In the genomic region with DNA sequence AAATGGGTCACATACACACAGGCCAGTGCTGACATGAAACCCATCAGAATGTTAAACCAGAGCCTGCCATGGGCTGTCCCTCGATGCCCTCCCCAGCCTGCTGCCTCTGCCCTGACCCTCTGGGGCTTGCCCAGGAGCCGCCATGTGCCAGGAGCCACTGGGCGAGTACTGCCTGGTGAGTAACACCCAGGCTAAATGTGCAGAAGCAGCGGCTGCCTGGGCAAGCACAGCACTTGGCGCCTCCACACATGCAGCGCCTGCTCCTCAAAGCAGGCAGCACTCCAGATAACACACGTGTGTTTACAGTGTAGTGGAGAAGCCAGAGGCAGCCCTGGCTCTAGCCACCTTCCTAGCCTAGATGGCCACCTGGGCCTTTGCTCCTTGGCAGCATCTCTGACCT, we compare ENCODE assay signal across 15 mouse cellular contexts. TPM values are rescaled to one million over a fixed set of nuclear protein-coding genes. Genes with fewer than 3 reads are reported as not detected.
DNase-seq lines count a peak whose midpoint lies in the region; ATAC-seq lines count a peak whose summit lies in the region.
"Had no signal": no experiment of that assay in that cellular context is flagged by ENCODE, and none has a peak within 500 bp of the region (broad histone marks: within the 10 kb centered on the region; RNA-seq: fewer than 3 reads in every experiment).

No protein-coding gene starts in this region.

- no peak for ATAC-seq in limb, embryonic 15.5 days (ENCODE audit: insufficient number of reproducible peaks, low FRiP score, low TSS enrichment, low read depth)

- no peaks in the 10 kb centered on the region for H3K27me3 ChIP-seq in limb, embryonic 15.5 days
- H3K27me3 ChIP-seq in limb, embryonic 10.5 days (ENCODE audit: low read depth, poor library complexity, severe bottlenecking) = no peaks in the 10 kb centered on the region
- no peaks in the 10 kb centered on the region for H3K27me3 ChIP-seq in midbrain, embryonic 10.5 days (ENCODE audit: low read depth, poor library complexity, severe bottlenecking)
- H3K27me3 ChIP-seq: hindbrain, embryonic 13.5 days had no signal

- no peak overlapping the region for H3K9ac ChIP-seq in limb, embryonic 15.5 days
- H3K9ac ChIP-seq: hindbrain, embryonic 13.5 days; lung, embryonic 14.5 days had no signal

- H3K36me3 ChIP-seq in limb, embryonic 15.5 days = peaks cover 31% of the 10 kb centered on the region
- peaks cover 56% of the 10 kb centered on the region for H3K36me3 ChIP-seq in limb, embryonic 10.5 days
- peaks cover 72% of the 10 kb centered on the region for H3K36me3 ChIP-seq in midbrain, embryonic 10.5 days

- DNase-seq in cerebellum, adult 9-11 months = peak; percentile 63
- DNase-seq in cerebellum, adult 11 months = no peak
- no peak for DNase-seq in limb, embryonic 10.5 days (ENCODE audit: low spot score)
- peak; percentile 59 to 78 for DNase-seq in gastrocnemius, adult 8-10 months (ENCODE audit: low spot score in 2 of 2)
- peak; percentile 45 to 62 for DNase-seq in heart, postnatal 14 days
- DNase-seq in retina, embryonic 14.5 days (ENCODE audit: low spot score) = no peak
- no peak for DNase-seq in midbrain, embryonic 10.5 days (ENCODE audit: low spot score)
- DNase-seq: adrenal gland, adult 2 months; B cell, adult 2 months; cerebellum, adult 9-10 months; kidney, adult 9 months; lung, embryonic 14.5 days had no signal

- WGBS in limb, embryonic 15.5 days = 71% methylated on average over 7 of the region's 7 CpGs
- WGBS in limb, embryonic 10.5 days = 93% methylated on average over 7 of the region's 7 CpGs
- 93% methylated on average over 7 of the region's 7 CpGs for WGBS in midbrain, embryonic 10.5 days

- no peak overlapping the region for H3K4me3 ChIP-seq in limb, embryonic 15.5 days
- no peak overlapping the region for H3K4me3 ChIP-seq in limb, embryonic 10.5 days
- no peak overlapping the region for H3K4me3 ChIP-seq in midbrain, embryonic 10.5 days
- H3K4me3 ChIP-seq: erythroblast, embryonic 14.5 days; hindbrain, embryonic 13.5 days had no signal

- peaks cover 65% of the 10 kb centered on the region for H3K4me1 ChIP-seq in limb, embryonic 15.5 days
- H3K4me1 ChIP-seq in limb, embryonic 10.5 days = peaks cover 57% of the 10 kb centered on the region
- H3K4me1 ChIP-seq in midbrain, embryonic 10.5 days = peaks cover 31% of the 10 kb centered on the region

- H3K27ac ChIP-seq in limb, embryonic 15.5 days = 0 out of 2 replicates have a peak overlapping the region, but pooled peaks have one; percentile 17
- no peak overlapping the region for H3K27ac ChIP-seq in limb, embryonic 10.5 days
- H3K27ac ChIP-seq in midbrain, embryonic 10.5 days (replicated peaks) = no peak overlapping the region
- H3K27ac ChIP-seq: hindbrain, embryonic 13.5 days had no signal

- H3K4me2 ChIP-seq in limb, embryonic 15.5 days = no peak overlapping the region
- H3K4me2 ChIP-seq: hindbrain, embryonic 13.5 days; lung, embryonic 14.5 days had no signal

- intact Hi-C loops in heart, postnatal 14 days (cut with DNase I) = no loop called here

- H3K9me3 ChIP-seq in limb, embryonic 15.5 days = no peaks in the 10 kb centered on the region
- H3K9me3 ChIP-seq in limb, embryonic 10.5 days (replicated peaks) = no peaks in the 10 kb centered on the region
- no peaks in the 10 kb centered on the region for H3K9me3 ChIP-seq in midbrain, embryonic 10.5 days (replicated peaks)
- H3K9me3 ChIP-seq: hindbrain, embryonic 13.5 days had no signal

RNA-seq across cellular contexts. Expression of a gene that starts 8.2 kb away (rescaled TPM):
- 9.6 and 10.2 TPM in 2 replicates for polyA plus RNA-seq in limb, embryonic 15.5 days (2015; fragmentation: Nextera tagmentation; extraction: Ambion mirVana)
- polyA plus RNA-seq in limb, embryonic 10.5 days (2016; fragmentation: Nextera tagmentation; extraction: Ambion mirVana) = 7.8 and 8.8 TPM in 2 replicates
- 100 to 1,000 TPM; 120 to 134 (median 124) TPM for total RNA-seq in gastrocnemius, adult 8-10 months (2022)
- 10 to 100 TPM; 31.4 to 32.9 TPM for total RNA-seq in heart, postnatal 14 days (2021)
- polyA plus RNA-seq in midbrain, embryonic 10.5 days (2016; fragmentation: Nextera tagmentation; extraction: Ambion mirVana) = 4.9 and 5.0 TPM in 2 replicates

Comparison
In these comparisons a context has a peak if more than half of its experiments do, and no peak if none do; other contexts are left out.
1. DNase-seq: peak in cerebellum, adult 9-11 months (single experiment), gastrocnemius, adult 8-10 months (2 of 2) and heart, postnatal 14 days (2 of 2); none in cerebellum, adult 11 months (single experiment), limb, embryonic 10.5 days (single experiment), retina, embryonic 14.5 days (single experiment) and midbrain, embryonic 10.5 days (single experiment).